Mouse (Mus musculus) cerebellum, postnatal 14 days (tissue): ENCODE measurements around the gene Entpd3.
A peak's percentile ranks its signal among the peaks of the same experiment; 100 is the strongest.

ENCODE experiments used
- DNase-seq, 2 experiments: peaks; one replicate each; pipeline ENCODE4 v3.0.0; 2021; ENCODE audit warnings: mixed read lengths in 2 of 2

Gene Entpd3

DNA sequence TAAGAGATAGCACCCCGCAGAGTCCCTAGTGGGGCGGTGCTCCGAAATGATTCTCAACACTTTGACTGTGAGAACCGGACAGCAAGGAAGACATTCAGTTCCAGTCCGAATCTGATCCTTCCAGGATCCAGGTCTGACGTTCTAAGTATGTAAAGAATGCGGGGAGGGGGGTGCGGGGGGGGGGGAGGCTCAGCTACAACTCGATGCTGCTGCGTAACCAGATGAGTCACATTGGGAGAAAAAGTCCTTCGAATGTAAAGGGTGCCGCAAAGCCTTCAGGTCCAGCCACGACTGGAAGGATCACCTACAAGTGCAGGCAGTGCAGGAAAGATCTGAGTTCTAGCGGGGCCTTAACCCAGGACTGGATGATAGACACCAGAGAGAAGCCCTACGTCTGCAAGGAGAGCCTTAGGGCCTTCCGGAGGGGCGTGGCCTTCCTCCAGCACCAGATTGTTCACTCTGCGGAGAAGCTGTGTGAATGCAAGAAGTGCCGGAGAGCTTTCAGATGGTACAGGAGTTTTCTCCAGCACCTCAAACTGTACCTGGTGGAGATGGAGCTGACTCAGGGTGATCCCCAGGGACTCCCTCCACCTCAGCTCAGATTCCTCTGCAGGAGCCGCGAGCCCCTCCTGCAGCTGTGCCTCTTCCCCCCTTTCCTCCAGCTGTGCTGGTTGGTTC lies 42.5 kb downstream of the Entpd3 start:
- DNase-seq, result no peak

DNA sequence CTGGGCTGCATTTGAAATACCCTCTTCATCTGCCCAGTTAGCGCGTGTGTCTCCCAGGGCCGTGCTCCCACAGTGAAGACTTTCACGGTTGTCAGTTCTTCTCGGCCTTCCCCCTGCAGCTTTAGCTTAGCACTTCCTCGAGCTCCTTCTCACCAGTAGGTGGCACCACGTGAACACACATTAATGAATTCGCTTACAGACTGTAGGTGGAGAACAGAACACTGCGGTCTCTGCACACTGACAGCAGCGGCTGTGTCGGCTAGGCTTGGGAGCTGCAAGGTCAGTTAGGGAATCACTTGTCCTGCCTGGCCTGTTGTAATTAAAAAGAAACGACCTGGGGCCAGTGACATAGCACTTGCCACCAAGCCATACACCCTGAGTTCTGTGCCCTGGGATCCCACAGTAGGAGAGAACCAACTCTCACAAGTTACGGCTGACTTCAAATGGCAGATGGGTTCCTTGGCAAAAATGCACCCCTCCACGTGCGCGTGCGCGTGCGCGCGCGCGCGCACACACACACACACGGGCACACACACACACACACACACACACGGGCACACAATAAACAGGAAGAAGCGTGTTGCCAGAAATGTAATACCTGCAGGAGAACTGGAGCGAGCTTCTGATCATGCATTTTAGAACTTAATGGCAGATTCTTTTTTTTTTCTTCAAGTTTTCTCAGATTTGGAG lies 43.1 kb downstream of the Entpd3 start:
- DNase-seq, result peak; percentile 88 to 91

DNA sequence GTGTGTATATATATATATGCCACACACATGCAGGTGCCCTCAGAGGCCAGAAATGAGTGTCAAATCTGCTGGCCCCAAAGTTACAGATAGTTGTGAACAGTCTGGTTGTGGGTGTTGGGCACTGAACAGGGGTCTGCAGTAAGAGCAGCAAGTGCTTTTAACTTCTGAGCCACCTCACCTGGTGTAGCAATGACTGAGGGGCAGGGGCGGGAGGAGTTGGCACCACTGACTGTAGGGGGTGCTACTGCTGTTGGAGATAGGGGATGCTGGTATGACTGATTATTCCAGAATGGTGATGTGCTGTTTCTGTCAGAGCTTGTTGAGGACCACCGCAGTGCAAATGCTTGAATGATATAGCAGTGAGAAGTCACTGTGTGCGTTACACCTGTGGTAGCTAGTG lies 43.7 kb downstream of the Entpd3 start:
- no peak for DNase-seq

DNA sequence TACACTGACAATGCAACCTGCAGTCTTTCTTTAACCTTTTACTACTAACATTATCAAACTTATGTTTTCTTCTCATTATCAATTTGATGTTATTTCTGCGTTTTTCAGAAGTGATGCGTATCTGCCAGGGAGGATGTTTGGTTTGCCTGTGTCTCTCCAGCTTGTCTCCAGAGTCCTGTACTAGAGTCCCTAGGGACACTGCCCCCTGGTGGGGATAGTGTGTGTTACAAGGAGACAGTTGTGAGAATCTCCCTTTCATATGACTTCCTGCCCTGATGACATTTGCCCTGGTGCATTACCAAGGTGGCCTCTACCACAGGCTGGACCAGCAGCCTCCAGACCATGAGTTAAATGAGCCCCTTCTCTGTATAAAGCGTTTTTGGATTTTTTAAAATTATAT lies 46.9 kb downstream of the Entpd3 start:
- DNase-seq, result peak; percentile 78 to 91

- DNase-seq, result peak; percentile 85 to 89
Measured at GRCm38 (mm10) chr9:120591490-120591889, 51.9 kb downstream of the Entpd3 start.

GRCm38 (mm10) chr9:120593383-120594101 lies 53.9 kb downstream of the Entpd3 start:
- DNase-seq, result no peak

- DNase-seq, result no peak
Measured at GRCm38 (mm10) chr9:120594839-120595238, 55.2 kb downstream of the Entpd3 start.

DNA sequence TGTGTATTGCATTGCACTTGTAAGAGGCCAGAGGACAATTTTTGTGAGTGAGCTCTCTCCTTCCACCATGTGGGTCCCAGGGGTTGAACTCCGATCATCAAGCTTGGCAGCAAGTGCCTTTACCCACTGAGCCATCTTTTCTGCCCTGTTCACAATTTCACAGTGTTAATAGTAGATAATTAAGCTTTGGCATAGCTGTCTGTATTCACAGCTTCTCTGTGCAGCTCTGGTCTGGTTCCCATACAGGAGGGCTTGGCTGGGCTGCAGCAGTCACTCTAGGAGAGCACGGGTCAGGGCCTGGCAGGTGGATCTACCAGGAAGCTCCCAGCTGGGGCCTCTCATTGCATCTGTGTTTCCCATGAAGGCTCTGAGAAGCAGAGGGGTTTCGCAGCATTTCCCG lies 55.7 kb downstream of the Entpd3 start:
- peak; percentile 55 to 61 for DNase-seq

DNA sequence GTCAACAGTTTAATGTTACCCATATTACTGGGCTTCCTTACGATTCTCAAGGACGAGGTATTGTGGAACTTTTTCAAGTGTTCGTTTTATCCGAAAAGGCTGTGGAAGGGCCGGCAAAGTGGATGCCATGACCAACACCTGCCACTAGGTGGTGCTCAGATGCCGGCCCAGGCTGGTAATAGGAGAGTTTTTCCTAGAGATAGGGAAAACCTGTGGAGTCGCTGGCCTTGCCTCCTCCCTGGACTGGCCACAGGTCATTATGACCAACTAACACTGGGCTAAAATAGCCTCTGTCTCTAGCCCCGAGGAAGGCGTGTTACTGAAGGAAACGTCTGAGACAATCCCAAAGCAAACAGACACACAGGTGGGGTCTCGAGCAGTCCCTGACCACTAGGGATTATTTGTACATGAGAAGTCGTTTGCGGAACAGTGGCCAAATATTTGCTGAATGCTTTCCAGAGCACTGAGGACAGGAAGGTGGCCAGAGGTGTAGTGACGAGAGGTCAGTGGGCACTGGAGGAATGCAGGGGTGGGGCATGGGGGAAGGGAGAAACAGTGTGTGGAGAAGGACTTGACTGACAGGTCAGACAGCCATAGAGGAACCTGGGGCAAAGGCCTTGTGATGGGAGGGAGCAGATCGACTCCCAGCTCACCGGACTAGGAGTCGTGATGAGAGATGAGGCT lies 62.0 kb downstream of the Entpd3 start:
- DNase-seq, result peak; percentile 88

GRCm38 (mm10) chr9:120602172-120602838 lies 62.7 kb downstream of the Entpd3 start:
- peak; percentile 56 to 66 for DNase-seq

- peak; percentile 95 for DNase-seq
Measured at GRCm38 (mm10) chr9:120602839-120603511, 63.4 kb downstream of the Entpd3 start.

DNA sequence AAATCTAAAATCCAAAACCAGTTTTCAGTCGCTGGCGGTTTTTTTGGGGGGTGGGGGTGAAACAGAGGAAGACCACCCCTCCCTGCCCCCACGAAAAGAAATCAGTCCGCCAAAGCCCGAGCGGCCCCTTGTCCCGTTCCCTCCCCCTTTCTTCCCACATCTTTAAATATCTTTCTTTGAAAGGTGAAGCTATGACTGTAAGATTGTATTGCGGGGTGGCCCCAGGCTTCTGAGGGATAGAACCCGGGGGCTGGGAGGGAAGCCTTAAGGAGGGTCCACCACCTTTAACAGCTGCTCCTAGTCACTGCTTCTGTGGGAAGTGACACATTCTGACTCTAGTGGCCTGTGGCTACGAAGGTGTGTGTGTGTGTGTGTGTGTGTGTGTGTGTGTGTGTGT lies 63.9 kb downstream of the Entpd3 start:
- DNase-seq, result no peak

DNA sequence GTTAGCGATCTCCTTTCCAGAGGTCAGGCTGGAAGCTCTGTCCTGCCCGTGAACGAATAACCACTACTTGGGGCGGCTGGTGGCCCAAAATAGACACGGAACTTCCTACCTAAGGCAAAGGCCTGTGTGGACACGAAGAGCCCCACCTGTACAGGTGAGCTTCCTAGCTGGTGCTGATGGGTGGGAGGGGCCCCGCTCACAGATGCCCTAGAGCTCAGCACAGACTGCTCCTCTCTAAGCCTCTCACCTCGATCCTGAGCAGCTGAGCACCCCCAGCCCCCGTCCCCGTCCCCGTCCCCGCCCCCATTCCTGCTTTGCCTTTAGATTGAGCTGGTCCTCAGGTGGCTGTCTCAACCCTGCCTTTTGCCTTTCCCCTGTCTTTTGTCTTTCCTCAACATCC lies 64.3 kb downstream of the Entpd3 start:
- DNase-seq, result no peak

GRCm38 (mm10) chr9:120611055-120611454 lies 71.4 kb downstream of the Entpd3 start:
- no peak for DNase-seq

- DNase-seq, result no peak
Measured at GRCm38 (mm10) chr9:120614059-120614458, 74.4 kb downstream of the Entpd3 start.
